Mouse (Mus musculus) ES-Bruce4 (cell line): Measurements from ENCODE around the gene Mpp2. TPM values are rescaled to one million over a fixed set of nuclear protein-coding genes. Genes with fewer than 3 reads are reported as not detected.

Experiments used
- H3K27ac ChIP-seq: 2 replicates; pipeline ENCODE4 v1.5.1; 2012; ENCODE audit warnings: low read length, inconsistent platforms; ENCODE audit not compliant: insufficient read depth
- H3K27me3 ChIP-seq: 2 replicates; pipeline ENCODE4 v1.6.1; 2012; ENCODE audit warnings: mild to moderate bottlenecking, low read length, inconsistent platforms; ENCODE audit not compliant: control insufficient read depth, poor library complexity, insufficient read depth, severe bottlenecking
- H3K36me3 ChIP-seq: 2 replicates; pipeline ENCODE4 v1.6.1; 2012; ENCODE audit warnings: inconsistent platforms, mild to moderate bottlenecking, low read length, moderate library complexity; ENCODE audit not compliant: control insufficient read depth, poor library complexity, insufficient read depth, severe bottlenecking
- H3K4me1 ChIP-seq: one replicate; pipeline ENCODE4 v1.8.1; 2011; ENCODE audit warnings: low read length; ENCODE audit not compliant: control insufficient read depth, insufficient read depth
- H3K4me3 ChIP-seq: 2 replicates; pipeline ENCODE4 v1.5.1; 2011; ENCODE audit warnings: low read depth, mild to moderate bottlenecking, low read length
- H3K9ac ChIP-seq: 2 replicates; pipeline ENCODE4 v1.6.1; 2012; ENCODE audit warnings: low read depth, mild to moderate bottlenecking, inconsistent platforms; ENCODE audit not compliant: poor library complexity, severe bottlenecking
- H3K9me3 ChIP-seq: replicated peaks from 2 replicates; pipeline ENCODE4 v1.6.1; 2012; ENCODE audit warnings: mild to moderate bottlenecking, low read length, inconsistent platforms; ENCODE audit not compliant: control insufficient read depth, poor library complexity, insufficient read depth, severe bottlenecking
- CTCF ChIP-seq: IDR thresholded peaks from one replicate; pipeline ENCODE4 v1.8.1; 2011; ENCODE audit warnings: low read depth, low read length
- EP300 ChIP-seq: IDR thresholded peaks from 2 replicates; pipeline ENCODE4 v1.6.1; 2011; ENCODE audit warnings: low read depth, low read length; ENCODE audit not compliant: insufficient read depth
- POLR2A ChIP-seq: IDR thresholded peaks from one replicate; pipeline ENCODE4 v1.8.1; 2011; ENCODE audit warnings: low read length; ENCODE audit not compliant: insufficient read depth
- polyA plus RNA-seq: library from polyadenylated mRNA; stranded (reverse); fragments of >200 nt; gene quantifications from 2 replicates; pipeline ENCODE4 v1.2.4, GENCODE M21; 2011; ENCODE audit warnings: low read depth; ENCODE audit not compliant: missing spikeins, insufficient read depth, insufficient read length

Gene Mpp2
- polyA plus RNA-seq, 1 experiment, result 3.6 TPM

GRCm38 (mm10) chr11:102043381-102043780, 44.9 kb downstream of the Mpp2 start:
- no peak overlapping the region for H3K4me3 ChIP-seq
- H3K9ac ChIP-seq, result no peak overlapping the region
- H3K27me3 ChIP-seq, result no peaks in the 10 kb centered on the region
- no peak overlapping the region for H3K27ac ChIP-seq
- TF ChIP-seq POLR2A, result no peak
- no peak for TF ChIP-seq CTCF
- no peak for TF ChIP-seq EP300
- H3K36me3 ChIP-seq, result no peaks in the 10 kb centered on the region
- H3K9me3 ChIP-seq, result no peaks in the 10 kb centered on the region
- peaks cover 1% of the 10 kb centered on the region for H3K4me1 ChIP-seq

GRCm38 (mm10) chr11:102042971-102043370, 45.3 kb downstream of the Mpp2 start:
- no peak overlapping the region for H3K9ac ChIP-seq
- H3K36me3 ChIP-seq, result no peaks in the 10 kb centered on the region
- H3K27me3 ChIP-seq, result no peaks in the 10 kb centered on the region
- peaks cover 1% of the 10 kb centered on the region for H3K4me1 ChIP-seq
- TF ChIP-seq POLR2A (no peak), CTCF (no peak)
- H3K27ac ChIP-seq, result no peak overlapping the region
- H3K9me3 ChIP-seq, result no peaks in the 10 kb centered on the region
- no peak overlapping the region for H3K4me3 ChIP-seq

GRCm38 (mm10) chr11:102041350-102041949, 46.9 kb downstream of the Mpp2 start, which contains the start of gene Cd300lg:
Gene Cd300lg, plus strand, starts transcription at chr11:102041509.
- Histone ChIP-seq H3K36me3 (no peaks in the 10 kb centered on the region), H3K27me3 (no peaks in the 10 kb centered on the region), H3K27ac (no peak within 1 kb of the TSS), H3K4me1 (peaks cover 1% of the 10 kb centered on the region), H3K9me3 (no peaks in the 10 kb centered on the region), H3K9ac (no peak within 1 kb of the TSS), H3K4me3 (no peak within 1 kb of the TSS)
- TF ChIP-seq EP300 (no peak), CTCF (no peak), POLR2A (no peak)

GRCm38 (mm10) chr11:102040646-102041045, 47.7 kb downstream of the Mpp2 start:
- no peak for TF ChIP-seq EP300
- peak; percentile 35 for TF ChIP-seq CTCF
- TF ChIP-seq POLR2A, result no peak
- Histone ChIP-seq H3K4me3 (no peak overlapping the region), H3K9me3 (no peaks in the 10 kb centered on the region), H3K27ac (no peak overlapping the region), H3K9ac (no peak overlapping the region), H3K27me3 (no peaks in the 10 kb centered on the region), H3K36me3 (no peaks in the 10 kb centered on the region), H3K4me1 (peaks cover 1% of the 10 kb centered on the region)

- Histone ChIP-seq H3K27me3 (no peaks in the 10 kb centered on the region), H3K4me3 (no peak overlapping the region), H3K9me3 (no peaks in the 10 kb centered on the region), H3K4me1 (peaks cover 1% of the 10 kb centered on the region), H3K36me3 (no peaks in the 10 kb centered on the region), H3K9ac (no peak overlapping the region), H3K27ac (no peak overlapping the region)
- TF ChIP-seq EP300 (no peak), CTCF (peak; percentile 79)
These were observed 48.2 kb downstream of the Mpp2 start for GRCm38 (mm10) chr11:102040138-102040524.

GRCm38 (mm10) chr11:102039487-102040137, 48.7 kb downstream of the Mpp2 start:
- Histone ChIP-seq H3K9ac (no peak overlapping the region), H3K4me3 (no peak overlapping the region), H3K27ac (no peak overlapping the region), H3K27me3 (no peaks in the 10 kb centered on the region), H3K9me3 (no peaks in the 10 kb centered on the region), H3K36me3 (no peaks in the 10 kb centered on the region), H3K4me1 (peaks cover 1% of the 10 kb centered on the region)
- TF ChIP-seq CTCF, result no peak
- no peak for TF ChIP-seq EP300
- no peak for TF ChIP-seq POLR2A
